Mouse (Mus musculus) layer of hippocampus, postnatal 36 days (tissue): ENCODE results near the gene Maff. TPM values are rescaled to one million over a fixed set of nuclear protein-coding genes. Genes with fewer than 3 reads are reported as not detected.

Source experiments
- DNase-seq, 2 experiments: peaks; one replicate each; pipeline ENCODE4 v3.0.0; 2022
- microRNA-seq, 2 experiments: library from miRNA; unstranded; fragments of <30 nt; microRNA quantifications; one replicate each; pipeline ENCODE4 v1.2.0; 2021
- total RNA-seq, 2 experiments: library from RNA; stranded (reverse); gene quantifications; 2 replicates each; pipeline ENCODE4 v1.2.3; 2021

The Maff gene
- total RNA-seq, 2 experiments from 2014 or later: 1.4 to 2.3 TPM

GRCm38 (mm10) chr15:79396736-79397135, 50.3 kb downstream of the Maff start:
- DNase-seq: no peak

- no peak for DNase-seq
Measured at GRCm38 (mm10) chr15:79399231-79400052, 53.0 kb downstream of the Maff start.

- DNase-seq: no peak
Measured at GRCm38 (mm10) chr15:79400134-79400974, 53.9 kb downstream of the Maff start.

GRCm38 (mm10) chr15:79400975-79401365, 54.5 kb downstream of the Maff start:
- no peak for DNase-seq

- no peak for DNase-seq
Measured at GRCm38 (mm10) chr15:79402176-79402575, 55.8 kb downstream of the Maff start.

- peak; percentile 87 to 90 for DNase-seq
Measured at GRCm38 (mm10) chr15:79402836-79403762, 56.7 kb downstream of the Maff start, which contains the start of gene Tmem184b. Gene Tmem184b (minus strand): TSS chr15:79403569.

GRCm38 (mm10) chr15:79403763-79404210, 57.4 kb downstream of the Maff start:
- DNase-seq: no peak

GRCm38 (mm10) chr15:79404277-79404676, 57.9 kb downstream of the Maff start:
- DNase-seq: no peak

- DNase-seq: no peak
Measured at GRCm38 (mm10) chr15:79406564-79406963, 60.1 kb downstream of the Maff start.

Small RNA genes within 50 kb of the gene (microRNA-seq; reads per million reads assigned to microRNA genes)
- 1.8 to 3.6 reads per million in 2 experiments for gene Mir1943

Other genes with a start within 250 kb of the Maff start
- gene Micall1, start 237.7 kb upstream of the Maff start, total RNA-seq: 10 to 100 TPM; 33.1 to 34.5 TPM
- 100 to 1,000 TPM in 1 of 2 experiments, 10 to 100 TPM in 1; 98.9 to 101 TPM for gene Polr2f, start 205.6 kb upstream of the Maff start, total RNA-seq
- 1 to 10 TPM; 8.9 to 9.3 TPM for gene 1700088E04Rik, start 205.4 kb upstream of the Maff start, total RNA-seq
- gene Sox10, start 181.4 kb upstream of the Maff start, total RNA-seq: 10 to 100 TPM; 28.9 to 31.6 TPM
- 10 to 100 TPM; 43.9 to 48.3 TPM for gene Pick1, start 117.4 kb upstream of the Maff start, total RNA-seq
- gene Gm49486, start 117.2 kb upstream of the Maff start, total RNA-seq: under 1 TPM; 0.50 to 0.99 TPM
- under 1 TPM in 1 of 2 experiments, not detected in 1; 0.30 TPM for gene Slc16a8, start 91.9 kb upstream of the Maff start, total RNA-seq
- 1 to 10 TPM; 1.8 to 2.6 TPM for gene Baiap2l2, start 61.1 kb upstream of the Maff start, total RNA-seq
- 10 to 100 TPM; 22.3 to 23.1 TPM for gene Pla2g6, start 18.2 kb upstream of the Maff start, total RNA-seq
- gene Tmem184b, start 56.9 kb downstream of the Maff start, total RNA-seq: 10 to 100 TPM; 50.5 to 51.0 TPM
- gene Csnk1e, start 108.9 kb downstream of the Maff start, total RNA-seq: 100 to 1,000 TPM; 111 to 120 TPM
- 10 to 100 TPM; 69.5 to 75.8 TPM for gene Kcnj4, start 158.6 kb downstream of the Maff start, total RNA-seq
- gene Kdelr3, start 169.8 kb downstream of the Maff start, total RNA-seq: under 1 TPM in 1 of 2 experiments, not detected in 1; 0.32 TPM
- 100 to 1,000 TPM; 311 to 331 TPM for gene Ddx17, start 200.1 kb downstream of the Maff start, total RNA-seq